Mouse (Mus musculus) hindbrain, embryonic 11.5 days (tissue): ENCODE measurements around the gene Dmgdh. TPM values are rescaled to one million over a fixed set of nuclear protein-coding genes. Genes with fewer than 3 reads are reported as not detected.

Source experiments
- ATAC-seq: fragments of 200-750 bp; cut with Nextera tagmentation; 2 replicates; pipeline ENCODE4 v1.8.0; 2017; ENCODE audit warnings: mild to moderate bottlenecking, moderate TSS enrichment, moderate library complexity; ENCODE audit not compliant: low FRiP score
- DNase-seq: peaks from one replicate; pipeline ENCODE4 v3.0.0-alpha.2; 2015; ENCODE audit warnings: low spot score
- H3K27ac ChIP-seq: fragments of 300-500 bp; sonication (generic); 2 replicates; pipeline ENCODE4 v1.5.1; 2014; ENCODE audit warnings: mild to moderate bottlenecking, low read depth, low read length
- H3K27me3 ChIP-seq: fragments of 300-500 bp; sonication (generic); 2 replicates; pipeline ENCODE4 v1.6.1; 2014; ENCODE audit warnings: mild to moderate bottlenecking, low read length, moderate library complexity, mixed read lengths; ENCODE audit not compliant: control insufficient read depth, insufficient read depth
- H3K36me3 ChIP-seq: fragments of 300-500 bp; sonication (generic); 2 replicates; pipeline ENCODE4 v1.6.1; 2014; ENCODE audit warnings: mild to moderate bottlenecking, low read length, moderate library complexity, mixed read lengths; ENCODE audit not compliant: control insufficient read depth, insufficient read depth
- H3K4me1 ChIP-seq: fragments of 300-500 bp; sonication (generic); replicated peaks from 2 replicates; pipeline ENCODE4 v1.6.1; 2014; ENCODE audit warnings: low read length, mixed read lengths; ENCODE audit not compliant: control insufficient read depth, insufficient read depth
- H3K4me2 ChIP-seq: fragments of 300-500 bp; sonication (generic); replicated peaks from 2 replicates; pipeline ENCODE4 v1.6.1; 2014; ENCODE audit warnings: mild to moderate bottlenecking, low read depth, low read length
- H3K4me3 ChIP-seq: fragments of 300-500 bp; sonication (generic); 2 replicates; pipeline ENCODE4 v1.5.1; 2014; ENCODE audit warnings: low read depth, low read length
- H3K9ac ChIP-seq: fragments of 300-500 bp; sonication (generic); 2 replicates; pipeline ENCODE4 v1.6.1; 2014; ENCODE audit warnings: low read depth, low read length
- H3K9me3 ChIP-seq: fragments of 300-500 bp; sonication (generic); 2 replicates; pipeline ENCODE4 v1.6.1; 2016; ENCODE audit warnings: low read length; ENCODE audit not compliant: control insufficient read depth
- WGBS: fragments of 180-500 bp; shearing (Covaris S2); extraction: QIAGEN DNeasy Blood & Tissue Kit; methylation state at CpG from one replicate; pipeline ENCODE4 v1.1.7; 2014; 5-methylcytosine and 5-hydroxymethylcytosine counted together
- polyA plus RNA-seq: library from polyadenylated mRNA; unstranded; fragments of >200 nt; fragmentation: Nextera tagmentation; extraction: Ambion mirVana; gene quantifications from 2 replicates; pipeline ENCODE4 v1.2.1, GENCODE M21; 2014

Gene Dmgdh
- polyA plus RNA-seq, 1 experiment from 2014 or later, result 0.17 TPM

GRCm38 (mm10) chr13:93772279-93772636 lies 98.0 kb downstream of the Dmgdh start:
- no peaks in the 10 kb centered on the region for H3K27me3 ChIP-seq
- H3K4me2 ChIP-seq, result peak overlapping the region; percentile 93
- ATAC-seq, result peak; percentile 66; the same call in 1 of the 2 replicates
- peak overlapping the region; percentile 82 for H3K9ac ChIP-seq
- WGBS, result 32% methylated on average over 8 of the region's 8 CpGs
- no peaks in the 10 kb centered on the region for H3K36me3 ChIP-seq
- H3K4me1 ChIP-seq, result no peaks in the 10 kb centered on the region
- H3K9me3 ChIP-seq, result no peaks in the 10 kb centered on the region
- peak overlapping the region; percentile 58 for H3K4me3 ChIP-seq
- DNase-seq, result no peak
- no peak overlapping the region; the same call in 1 of the 2 replicates for H3K27ac ChIP-seq

DNA sequence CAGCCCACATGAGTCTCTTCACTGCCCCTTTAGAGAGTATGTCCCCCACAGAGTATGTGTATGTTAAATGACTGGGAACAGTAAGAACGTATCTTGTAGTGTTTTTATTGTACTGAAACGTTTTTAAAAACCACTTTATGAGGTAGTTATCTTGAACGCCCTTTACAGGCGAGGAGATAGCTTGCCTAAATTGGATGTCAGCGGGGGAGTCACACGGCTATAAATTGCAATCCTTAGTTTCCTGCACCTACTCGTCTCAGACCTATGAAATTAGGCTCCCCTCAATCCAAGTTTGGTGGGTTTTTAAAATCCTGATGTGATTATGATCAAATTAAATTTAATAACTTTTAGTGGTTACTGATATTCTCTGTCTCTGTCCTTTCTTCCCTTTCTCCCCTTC lies 98.6 kb downstream of the Dmgdh start:
- Histone ChIP-seq H3K4me1 (no peaks in the 10 kb centered on the region), H3K9me3 (no peaks in the 10 kb centered on the region), H3K4me3 (no peak overlapping the region), H3K27ac (no peak overlapping the region), H3K9ac (no peak overlapping the region), H3K27me3 (no peaks in the 10 kb centered on the region), H3K36me3 (no peaks in the 10 kb centered on the region), H3K4me2 (no peak overlapping the region)
- ATAC-seq, result no peak
- WGBS, result 84% methylated on average over 7 of the region's 7 CpGs
- no peak for DNase-seq

DNA sequence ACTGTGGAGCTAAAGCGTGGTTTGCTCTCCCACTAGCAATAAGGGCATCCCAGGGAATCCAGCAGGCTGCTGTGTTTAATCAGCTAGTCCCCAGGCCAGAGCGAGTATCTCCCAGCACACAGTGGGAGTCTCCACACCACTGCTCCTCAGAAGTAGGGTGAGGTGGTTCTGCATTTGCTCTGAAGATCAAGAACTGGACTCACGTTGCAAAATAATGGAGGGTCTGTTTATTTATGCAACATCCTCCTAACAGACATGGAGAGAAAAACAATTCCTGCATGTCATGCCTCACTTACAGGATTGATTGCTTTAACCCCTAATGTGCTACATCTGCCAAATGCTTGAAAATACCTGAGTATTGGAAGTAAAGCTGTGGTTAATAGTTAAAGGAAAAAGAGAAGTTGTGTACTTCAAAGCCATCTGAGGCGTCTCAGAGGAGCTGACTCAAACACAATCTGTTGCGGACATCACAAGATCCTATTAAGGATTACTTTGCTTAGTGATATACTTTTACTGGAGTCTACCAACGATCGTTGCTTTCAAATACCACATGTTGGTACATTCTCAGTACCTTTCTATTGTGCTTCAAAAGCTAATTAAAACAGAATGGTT lies 99.6 kb downstream of the Dmgdh start:
- no peaks in the 10 kb centered on the region for H3K36me3 ChIP-seq
- H3K9ac ChIP-seq, result no peak overlapping the region
- H3K27me3 ChIP-seq, result no peaks in the 10 kb centered on the region
- 69% methylated on average over 7 of the region's 7 CpGs for WGBS
- DNase-seq (no peak), ATAC-seq (no peak)
- H3K4me3 ChIP-seq, result no peak overlapping the region
- no peak overlapping the region for H3K4me2 ChIP-seq
- H3K9me3 ChIP-seq, result no peaks in the 10 kb centered on the region
- no peak overlapping the region for H3K27ac ChIP-seq
- no peaks in the 10 kb centered on the region for H3K4me1 ChIP-seq

DNA sequence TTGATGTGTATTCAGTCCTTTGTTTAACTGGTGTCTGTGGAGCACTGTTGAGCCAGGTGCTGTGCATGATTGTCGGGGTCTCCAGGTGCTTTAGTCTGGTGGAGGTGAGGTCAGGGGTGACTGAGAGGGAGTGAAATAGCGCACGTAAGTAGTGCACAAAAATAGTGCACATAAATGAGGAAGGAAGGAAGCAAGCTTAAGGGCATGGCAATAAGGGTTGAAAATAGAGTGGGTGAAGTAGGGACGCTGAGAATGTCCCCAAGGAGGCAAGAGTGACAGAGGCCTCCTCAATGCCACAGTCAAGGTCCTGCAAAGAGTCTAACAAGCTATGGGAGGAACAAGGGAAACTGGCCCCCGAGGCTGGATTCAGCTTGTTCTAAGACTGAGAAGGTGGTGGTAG lies 108.6 kb downstream of the Dmgdh start:
- H3K9ac ChIP-seq, result no peak overlapping the region
- no peak overlapping the region for H3K27ac ChIP-seq
- no peaks in the 10 kb centered on the region for H3K9me3 ChIP-seq
- H3K27me3 ChIP-seq, result no peaks in the 10 kb centered on the region
- ATAC-seq (no peak), DNase-seq (no peak)
- H3K36me3 ChIP-seq, result no peaks in the 10 kb centered on the region
- 91% methylated on average over 5 of the region's 5 CpGs for WGBS
- H3K4me2 ChIP-seq, result no peak overlapping the region
- no peaks in the 10 kb centered on the region for H3K4me1 ChIP-seq
- no peak overlapping the region for H3K4me3 ChIP-seq

DNA sequence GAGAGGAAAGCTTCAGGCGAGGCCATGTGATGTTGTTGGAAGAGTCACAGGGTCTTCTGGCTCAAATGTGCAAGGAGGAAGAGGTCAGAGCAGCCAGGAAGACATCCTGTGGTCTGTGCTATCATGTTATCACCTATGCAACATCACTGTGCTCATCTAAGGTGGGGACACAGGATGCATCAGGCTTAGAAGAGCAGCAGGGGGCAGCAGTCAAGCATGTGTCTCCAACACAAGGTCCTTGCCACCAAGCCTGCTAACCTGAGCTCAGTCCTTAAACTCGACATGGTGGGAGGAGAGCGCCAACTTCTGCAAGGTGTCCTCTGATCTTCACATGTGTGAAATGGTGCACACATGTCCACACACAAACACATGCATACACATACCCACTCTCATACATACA lies 111.1 kb downstream of the Dmgdh start:
- ATAC-seq (no peak), DNase-seq (no peak)
- Histone ChIP-seq H3K4me1 (no peaks in the 10 kb centered on the region), H3K27ac (no peak overlapping the region), H3K9ac (no peak overlapping the region), H3K36me3 (no peaks in the 10 kb centered on the region), H3K27me3 (no peaks in the 10 kb centered on the region), H3K4me3 (no peak overlapping the region), H3K4me2 (no peak overlapping the region), H3K9me3 (no peaks in the 10 kb centered on the region)
- WGBS, result 66% methylated on average over 3 of the region's 3 CpGs

GRCm38 (mm10) chr13:93786051-93786450 lies 111.8 kb downstream of the Dmgdh start:
- no peak for ATAC-seq
- no peak for DNase-seq
- Histone ChIP-seq H3K9me3 (no peaks in the 10 kb centered on the region), H3K4me2 (no peak overlapping the region), H3K4me3 (no peak overlapping the region), H3K4me1 (no peaks in the 10 kb centered on the region), H3K36me3 (no peaks in the 10 kb centered on the region), H3K27ac (no peak overlapping the region), H3K27me3 (no peaks in the 10 kb centered on the region), H3K9ac (no peak overlapping the region)
- WGBS, result 86% methylated on average over 2 of the region's 2 CpGs

DNA sequence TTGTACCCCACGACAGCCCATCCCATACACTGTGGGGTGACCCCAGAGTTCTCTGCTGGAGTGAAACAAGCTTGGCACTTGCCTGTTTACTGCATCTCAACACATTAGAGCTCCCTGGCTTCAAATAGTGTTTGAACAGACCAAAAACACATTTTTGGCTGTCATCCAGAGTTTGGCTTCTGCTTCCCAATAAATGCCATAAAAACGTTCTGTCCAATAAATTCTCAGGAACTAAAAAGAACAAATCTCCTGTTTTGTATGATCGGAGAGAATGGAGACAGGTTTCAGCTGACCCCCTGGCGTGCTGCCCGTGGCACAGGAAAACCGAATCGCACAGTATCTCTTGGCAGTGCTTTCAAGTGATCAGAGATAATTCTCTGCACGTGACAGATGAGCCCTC lies 113.4 kb downstream of the Dmgdh start:
- no peak for DNase-seq
- no peak overlapping the region for H3K27ac ChIP-seq
- no peak for ATAC-seq
- H3K36me3 ChIP-seq, result no peaks in the 10 kb centered on the region
- WGBS, result 85% methylated on average over 8 of the region's 8 CpGs
- no peaks in the 10 kb centered on the region for H3K4me1 ChIP-seq
- no peak overlapping the region for H3K9ac ChIP-seq
- H3K4me2 ChIP-seq, result no peak overlapping the region
- H3K27me3 ChIP-seq, result no peaks in the 10 kb centered on the region
- H3K9me3 ChIP-seq, result no peaks in the 10 kb centered on the region
- H3K4me3 ChIP-seq, result no peak overlapping the region

- 53% methylated on average over 11 of the region's 11 CpGs for WGBS
- Histone ChIP-seq H3K4me2 (no peak overlapping the region), H3K4me3 (no peak overlapping the region), H3K9ac (no peak overlapping the region), H3K36me3 (no peaks in the 10 kb centered on the region), H3K9me3 (no peaks in the 10 kb centered on the region), H3K27me3 (no peaks in the 10 kb centered on the region), H3K27ac (no peak overlapping the region), H3K4me1 (no peaks in the 10 kb centered on the region)
- DNase-seq (peak; percentile 71), ATAC-seq (peak; percentile 69)
Measured at GRCm38 (mm10) chr13:93792945-93793642, 118.9 kb downstream of the Dmgdh start.

- no peak for ATAC-seq
- DNase-seq, result no peak
Measured at GRCm38 (mm10) chr13:93793643-93794182, 119.5 kb downstream of the Dmgdh start.

More at GRCm38 (mm10) chr13:93793643-93794182, 119.5 kb downstream of the Dmgdh start:
- no peak overlapping the region for H3K4me3 ChIP-seq
- no peak overlapping the region for H3K4me2 ChIP-seq
- H3K9me3 ChIP-seq, result no peaks in the 10 kb centered on the region
- no peak overlapping the region for H3K9ac ChIP-seq
- WGBS, result 85% methylated on average over 10 of the region's 10 CpGs
- H3K27ac ChIP-seq, result no peak overlapping the region
- H3K36me3 ChIP-seq, result no peaks in the 10 kb centered on the region
- no peaks in the 10 kb centered on the region for H3K4me1 ChIP-seq
- no peaks in the 10 kb centered on the region for H3K27me3 ChIP-seq
